Mouse (Mus musculus) CH12.LX (cell line): ENCODE data around the gene Smim7. TPM values are rescaled to one million over a fixed set of nuclear protein-coding genes. Genes with fewer than 3 reads are reported as not detected.

ENCODE experiments used
- DNase-seq: peaks from one replicate; pipeline ENCODE4 v3.0.0-alpha.2; 2013; ENCODE audit errors: extremely low read depth
- H3K27ac ChIP-seq: 2 replicates; pipeline ENCODE4 v1.5.1; 2012; ENCODE audit warnings: low read depth, mild to moderate bottlenecking, control low read depth, moderate library complexity; ENCODE audit not compliant: insufficient read depth
- H3K27me3 ChIP-seq: replicated peaks from 2 replicates; pipeline ENCODE3; 2012; ENCODE audit warnings: inconsistent platforms
- H3K36me3 ChIP-seq, 2 experiments: replicated peaks in 1 of 2; 2 replicates each; pipeline versions ENCODE3 to v1.6.1; 2012; ENCODE audit warnings: inconsistent platforms in 1 of 2, low read length in 1 of 2, mild to moderate bottlenecking in 1 of 2, mixed read lengths in 1 of 2, moderate library complexity in 1 of 2; ENCODE audit not compliant: control insufficient read depth in 1 of 2, insufficient read depth in 1 of 2
- H3K4me1 ChIP-seq, 2 experiments: 2 replicates each; pipeline ENCODE4 v1.6.1; 2012; ENCODE audit warnings: inconsistent platforms in 1 of 2, moderate library complexity in 1 of 2; ENCODE audit not compliant: insufficient read depth in 2 of 2, control insufficient read depth in 1 of 2
- H3K4me2 ChIP-seq: 2 replicates; pipeline ENCODE4 v1.6.1; 2012; ENCODE audit warnings: low read depth, mild to moderate bottlenecking, control low read depth; ENCODE audit not compliant: poor library complexity, insufficient read depth, severe bottlenecking
- H3K4me3 ChIP-seq, 3 experiments: fragments of 150-350 bp in 1 of 3; sonication (generic) in 1 of 3; replicated peaks in 1 of 3; 2 replicates each; pipeline versions ENCODE3 to v1.5.1; 2011 to 2012; ENCODE audit warnings: low read depth in 2 of 3, low read length in 2 of 3, mild to moderate bottlenecking in 2 of 3, moderate library complexity in 2 of 3, control low read depth in 1 of 3, improper control_type of control experiment in 1 of 3, inconsistent platforms in 1 of 3, mixed read lengths in 1 of 3; ENCODE audit not compliant: poor library complexity in 1 of 3
- H3K79me2 ChIP-seq: replicated peaks from 2 replicates; pipeline ENCODE4 v1.6.1; 2012; ENCODE audit warnings: mild to moderate bottlenecking, moderate library complexity; ENCODE audit not compliant: control insufficient read depth, poor library complexity, insufficient read depth, severe bottlenecking; ENCODE audit errors: extremely low read depth
- H3K9ac ChIP-seq: 2 replicates; pipeline ENCODE4 v1.6.1; 2012; ENCODE audit warnings: low read depth, mild to moderate bottlenecking, control low read depth, moderate library complexity; ENCODE audit not compliant: insufficient read depth
- H3K9me3 ChIP-seq: replicated peaks from 2 replicates; pipeline ENCODE3; 2012; ENCODE audit warnings: low read length, inconsistent platforms, mixed read lengths
- BHLHE40 ChIP-seq: IDR thresholded peaks from 2 replicates; pipeline ENCODE4 v1.6.1; 2011; ENCODE audit warnings: mild to moderate bottlenecking, low read depth, low read length, improper control_type of control experiment
- CHD1 ChIP-seq: IDR thresholded peaks from 2 replicates; pipeline ENCODE4 v1.6.1; 2012; ENCODE audit warnings: low read depth, low read length, improper control_type of control experiment, inconsistent platforms
- CHD2 ChIP-seq: IDR thresholded peaks from 2 replicates; pipeline ENCODE4 v1.6.1; 2011; ENCODE audit warnings: low read length, improper control_type of control experiment
- CTCF ChIP-seq, 2 experiments: IDR thresholded peaks in 1 of 2; conservative IDR thresholded peaks in 1 of 2; 2 replicates each; pipeline ENCODE4 v1.5.1; 2011 to 2012; ENCODE audit warnings: low read depth in 2 of 2, low read length in 2 of 2, improper control_type of control experiment in 1 of 2, inconsistent platforms in 1 of 2, mild to moderate bottlenecking in 1 of 2, moderate library complexity in 1 of 2
- ELF1 ChIP-seq: IDR thresholded peaks from 2 replicates; pipeline ENCODE4 v1.6.1; 2014; ENCODE audit warnings: low read depth, mild to moderate bottlenecking, inconsistent platforms, low read length, improper control_type of control experiment
- EP300 ChIP-seq: IDR thresholded peaks from 2 replicates; pipeline ENCODE4 v1.6.1; 2011; ENCODE audit warnings: low read length, improper control_type of control experiment
- ETS1 ChIP-seq: conservative IDR thresholded peaks from 2 replicates; pipeline ENCODE4 v1.6.1; 2012; ENCODE audit warnings: low read depth, mild to moderate bottlenecking, inconsistent platforms, low read length, improper control_type of control experiment, moderate library complexity
- GABPA ChIP-seq: IDR thresholded peaks from 2 replicates; pipeline ENCODE4 v1.6.1; 2012; ENCODE audit warnings: low read depth, low read length, improper control_type of control experiment, inconsistent platforms; ENCODE audit not compliant: insufficient replicate concordance
- IRF4 ChIP-seq: IDR thresholded peaks from 2 replicates; pipeline ENCODE4 v1.6.1; 2014; ENCODE audit warnings: low read depth, mild to moderate bottlenecking, inconsistent platforms, low read length, improper control_type of control experiment
- JUN ChIP-seq: IDR thresholded peaks from 2 replicates; pipeline ENCODE4 v1.6.1; 2011; ENCODE audit warnings: low read depth, mild to moderate bottlenecking, low read length, improper control_type of control experiment, moderate library complexity; ENCODE audit not compliant: insufficient read depth
- JUND ChIP-seq: conservative IDR thresholded peaks from 2 replicates; pipeline ENCODE4 v1.6.1; 2011; ENCODE audit warnings: low read depth, low read length, improper control_type of control experiment
- KAT2A ChIP-seq: IDR thresholded peaks from 2 replicates; pipeline ENCODE4 v1.6.1; 2012; ENCODE audit warnings: low read length, improper control_type of control experiment, inconsistent platforms; ENCODE audit not compliant: insufficient replicate concordance
- MAFK ChIP-seq: IDR thresholded peaks from 2 replicates; pipeline ENCODE4 v1.6.1; 2011; ENCODE audit warnings: low read length, improper control_type of control experiment; ENCODE audit not compliant: insufficient replicate concordance
- MAX ChIP-seq: IDR thresholded peaks from 2 replicates; pipeline ENCODE4 v1.6.1; 2011; ENCODE audit warnings: low read length, improper control_type of control experiment
- MAZ ChIP-seq: IDR thresholded peaks from 2 replicates; pipeline ENCODE4 v1.6.1; 2012; ENCODE audit warnings: low read depth, mild to moderate bottlenecking, inconsistent platforms, low read length, improper control_type of control experiment, moderate library complexity
- MEF2A ChIP-seq: IDR thresholded peaks from 2 replicates; pipeline ENCODE4 v1.6.1; 2014; ENCODE audit warnings: low read depth, mild to moderate bottlenecking, inconsistent platforms, low read length, improper control_type of control experiment, borderline replicate concordance
- MXI1 ChIP-seq: IDR thresholded peaks from 2 replicates; pipeline ENCODE4 v1.6.1; 2011; ENCODE audit warnings: mild to moderate bottlenecking, low read depth, low read length, improper control_type of control experiment
- MYC ChIP-seq: IDR thresholded peaks from 2 replicates; pipeline ENCODE4 v1.6.1; 2011; ENCODE audit warnings: low read depth, mild to moderate bottlenecking, improper control_type of control experiment, low read length
- NELFE ChIP-seq: IDR thresholded peaks from 2 replicates; pipeline ENCODE4 v1.6.1; 2011; ENCODE audit warnings: low read depth, low read length, improper control_type of control experiment
- NRF1 ChIP-seq: IDR thresholded peaks from 2 replicates; pipeline ENCODE4 v1.6.1; 2014; ENCODE audit warnings: low read depth, mild to moderate bottlenecking, inconsistent platforms, low read length, improper control_type of control experiment, moderate library complexity
- PAX5 ChIP-seq: IDR thresholded peaks from 2 replicates; pipeline ENCODE4 v1.6.1; 2012; ENCODE audit warnings: low read length, inconsistent platforms, mixed read lengths
- POLR2A ChIP-seq: IDR thresholded peaks from 2 replicates; pipeline ENCODE4 v1.6.1; 2011; ENCODE audit warnings: low read depth, mild to moderate bottlenecking, improper control_type of control experiment, low read length
- POLR2AphosphoS2 ChIP-seq: IDR thresholded peaks from 2 replicates; pipeline ENCODE4 v1.6.1; 2011; ENCODE audit warnings: low read depth, low read length, improper control_type of control experiment
- RAD21 ChIP-seq: IDR thresholded peaks from 2 replicates; pipeline ENCODE4 v1.6.1; 2011; ENCODE audit warnings: low read depth, mild to moderate bottlenecking, low read length, improper control_type of control experiment, moderate library complexity
- RCOR1 ChIP-seq: conservative IDR thresholded peaks from 2 replicates; pipeline ENCODE4 v1.6.1; 2012; ENCODE audit warnings: low read depth, mild to moderate bottlenecking, inconsistent platforms, low read length, improper control_type of control experiment
- SIN3A ChIP-seq: IDR thresholded peaks from 2 replicates; pipeline ENCODE4 v1.6.1; 2012; ENCODE audit warnings: low read length, improper control_type of control experiment, inconsistent platforms
- SMC3 ChIP-seq: IDR thresholded peaks from 2 replicates; pipeline ENCODE4 v1.6.1; 2011; ENCODE audit warnings: low read depth, low read length, improper control_type of control experiment
- TBP ChIP-seq: conservative IDR thresholded peaks from 2 replicates; pipeline ENCODE4 v1.6.1; 2011; ENCODE audit warnings: low read depth, low read length, improper control_type of control experiment
- TCF12 ChIP-seq: IDR thresholded peaks from 2 replicates; pipeline ENCODE4 v1.6.1; 2014; ENCODE audit warnings: low read depth, mild to moderate bottlenecking, inconsistent platforms, low read length, improper control_type of control experiment
- UBTF ChIP-seq: IDR thresholded peaks from 2 replicates; pipeline ENCODE4 v1.6.1; 2012; ENCODE audit warnings: low read depth, mild to moderate bottlenecking, inconsistent platforms, low read length, improper control_type of control experiment, moderate library complexity
- USF1 ChIP-seq: IDR thresholded peaks from 2 replicates; pipeline ENCODE4 v1.6.1; 2014; ENCODE audit warnings: low read depth, mild to moderate bottlenecking, inconsistent platforms, low read length, improper control_type of control experiment
- USF2 ChIP-seq: conservative IDR thresholded peaks from 2 replicates; pipeline ENCODE4 v1.6.1; 2011; ENCODE audit warnings: low read depth, low read length, improper control_type of control experiment
- ZC3H11A ChIP-seq: IDR thresholded peaks from 2 replicates; pipeline ENCODE4 v1.6.1; 2012; ENCODE audit warnings: low read depth, mild to moderate bottlenecking, inconsistent platforms, low read length, improper control_type of control experiment
- ZKSCAN1 ChIP-seq: IDR thresholded peaks from 2 replicates; pipeline ENCODE4 v1.6.1; 2012; ENCODE audit warnings: low read depth, inconsistent platforms, low read length, improper control_type of control experiment, borderline replicate concordance
- ZMIZ1 ChIP-seq: IDR thresholded peaks from 2 replicates; pipeline ENCODE4 v1.6.1; 2012; ENCODE audit warnings: low read depth, mild to moderate bottlenecking, inconsistent platforms, low read length, improper control_type of control experiment
- ZNF384 ChIP-seq: IDR thresholded peaks from 2 replicates; pipeline ENCODE4 v1.6.1; 2012; ENCODE audit warnings: low read depth, low read length, improper control_type of control experiment, inconsistent platforms
- dilution Hi-C: fragments of 300-500 bp; cut with MboI; formaldehyde crosslinking; loops from 2 replicates; pipeline ENCODE4 v1.14.3; 2020; ENCODE audit warnings: low sequenced_read_pairs; ENCODE audit not compliant: extremely low pct_unique_long_range_greater_than_20kb, extremely low pct_ligation_motif_present
- in situ Hi-C: fragments of 300-500 bp; cut with MboI; formaldehyde crosslinking; loops from 3 replicates; pipeline ENCODE4 v1.14.3; 2019; ENCODE audit warnings: low sequenced_read_pairs, low pct_ligation_motif_present, low pct_unique_long_range_greater_than_20kb, mixed read lengths
- polyA plus RNA-seq: library from polyadenylated mRNA; unstranded; fragments of >175 nt; gene quantifications from 2 replicates; pipeline ENCODE4 v1.2.1, GENCODE M21; 2012; ENCODE audit warnings: low read depth; ENCODE audit not compliant: insufficient read length
- total RNA-seq, 2 experiments: library from RNA; depleted of rRNA; stranded (reverse); fragments of 300-350 nt in 1 of 2; fragments of >200 nt in 1 of 2; gene quantifications; 2 replicates each; pipeline ENCODE4 v1.2.3; 2012 to 2014

Gene Smim7
- 37.7 and 42.2 TPM in 2 replicates for total RNA-seq (2012; rRNA removed)
- total RNA-seq (2014; rRNA removed), result 70.3 and 79.8 TPM in 2 replicates
- 60.7 and 61.0 TPM in 2 replicates for polyA plus RNA-seq

DNA sequence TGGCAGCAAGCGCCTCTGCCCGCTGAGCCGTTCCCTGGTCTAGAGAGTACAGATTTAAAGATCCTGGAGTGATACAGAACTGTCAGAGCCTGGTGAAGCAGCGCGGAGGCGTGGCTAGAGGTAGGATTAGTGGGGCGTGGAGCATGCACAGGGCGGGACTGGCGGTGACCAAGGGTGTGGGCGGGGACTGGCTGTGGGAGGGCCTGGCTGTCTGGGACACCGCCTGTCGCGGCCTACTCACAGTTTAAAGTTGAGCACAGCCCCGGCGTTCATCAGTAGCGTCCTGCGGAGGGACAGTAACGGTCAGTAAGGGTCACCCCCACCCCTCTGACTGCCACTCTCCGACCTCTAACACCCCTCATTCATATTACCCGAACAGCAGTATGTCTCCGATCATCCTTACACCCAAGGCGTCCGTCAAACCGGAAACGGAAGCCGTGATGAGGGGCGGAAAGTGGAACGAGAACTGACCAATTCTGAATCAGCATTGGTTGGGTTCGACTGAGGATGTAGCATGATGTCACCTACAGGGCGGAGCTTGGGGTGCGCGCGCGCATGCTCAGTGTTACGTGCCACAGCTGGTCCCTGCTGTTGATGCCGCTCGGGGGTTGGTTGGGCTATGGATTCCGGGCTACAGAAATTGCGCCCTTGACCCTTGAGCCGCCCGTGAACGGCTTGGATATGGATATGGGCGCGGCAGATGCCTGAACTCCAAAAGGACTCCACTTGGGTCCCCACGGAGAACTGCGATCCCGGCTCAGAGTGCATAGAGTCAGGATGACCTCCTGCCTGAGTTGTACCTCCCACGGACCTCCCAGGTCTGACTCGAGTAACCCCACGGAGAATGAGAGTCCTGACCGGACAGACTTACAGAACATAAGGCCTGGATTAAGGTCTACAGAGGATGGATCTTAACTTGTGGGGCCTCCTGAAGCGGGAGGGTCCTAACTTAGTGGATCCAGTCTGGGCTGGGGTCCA lies at the start of gene Smim7:
Gene Smim7 (minus strand): TSS at position 456 of the 978 bp plus-strand sequence.
- Histone ChIP-seq H3K36me3 (peaks cover 36 to 42% of the 10 kb centered on the region in 2 experiments), H3K79me2 (peaks cover 8% of the 10 kb centered on the region), H3K9ac (peak within 1 kb of the TSS; percentile 72), H3K27ac (peak within 1 kb of the TSS; percentile 51), H3K4me2 (peak within 1 kb of the TSS; percentile 98), H3K9me3 (no peaks in the 10 kb centered on the region), H3K27me3 (no peaks in the 10 kb centered on the region), H3K4me3 (peak within 1 kb of the TSS; percentile 62 to 90 (median 68)), H3K4me1 (peaks cover 7 to 20% of the 10 kb centered on the region in 2 experiments)
- dilution Hi-C loops (no loop called here), in situ Hi-C loops (no loop called here)
- peak; percentile 99 for DNase-seq
- TF ChIP-seq JUN, result no peak; the same call in 1 of the 2 replicates
- TF ChIP-seq MEF2A, result 0 out of 2 replicates have a peak, but pooled peaks have one; percentile 37
- peak; percentile 47; the same call in 1 of the 2 replicates for TF ChIP-seq JUND
- TF ChIP-seq RCOR1, result no peak; the same call in 1 of the 2 replicates
- no peak for TF ChIP-seq RAD21
- peak; percentile 79; the same call in 1 of the 2 replicates for TF ChIP-seq TBP
- no peak for TF ChIP-seq MAZ
- no peak for TF ChIP-seq ZKSCAN1
- peak; percentile 95 for TF ChIP-seq POLR2A
- TF ChIP-seq BHLHE40, result no peak
- TF ChIP-seq GABPA, result no peak; the same call in 1 of the 2 replicates
- no peak for TF ChIP-seq CHD2
- peak; percentile 82 for TF ChIP-seq MXI1
- TF ChIP-seq CTCF (conservative IDR thresholded peaks at IDR 0.05 in 1 of 2, IDR thresholded peaks at IDR 0.05 in 1 of 2; ENCODE audit: low read depth in 2 of 2, low read length in 2 of 2), result no peak
- no peak for TF ChIP-seq CHD1
- no peak for TF ChIP-seq USF1
- TF ChIP-seq MAX, result peak; percentile 64; the same call in 1 of the 2 replicates
- peak; percentile 94 for TF ChIP-seq NELFE
- TF ChIP-seq NRF1, result peak; percentile 98
- 0 out of 2 replicates have a peak, but pooled peaks have one; percentile 75 for TF ChIP-seq KAT2A
- TF ChIP-seq USF2, result no peak
- TF ChIP-seq SIN3A, result peak; percentile 91
- no peak for TF ChIP-seq UBTF
- no peak for TF ChIP-seq ETS1
- TF ChIP-seq TCF12, result peak; percentile 79
- no peak; the same call in 1 of the 2 replicates for TF ChIP-seq IRF4
- peak; percentile 91 for TF ChIP-seq ELF1
- no peak for TF ChIP-seq EP300
- no peak for TF ChIP-seq SMC3
- TF ChIP-seq ZNF384, result no peak; the same call in 1 of the 2 replicates
- peak; percentile 78; the same call in 1 of the 2 replicates for TF ChIP-seq POLR2AphosphoS2
- no peak for TF ChIP-seq ZC3H11A
- 0 out of 2 replicates have a peak, but pooled peaks have one; percentile 9 for TF ChIP-seq MAFK
- no peak; the same call in 1 of the 2 replicates for TF ChIP-seq MYC
- peak; percentile 56; the same call in 1 of the 2 replicates for TF ChIP-seq ZMIZ1
- no peak for TF ChIP-seq PAX5
